Mouse (Mus musculus): ENCODE measurements around the gene Fchsd2.

DNA sequence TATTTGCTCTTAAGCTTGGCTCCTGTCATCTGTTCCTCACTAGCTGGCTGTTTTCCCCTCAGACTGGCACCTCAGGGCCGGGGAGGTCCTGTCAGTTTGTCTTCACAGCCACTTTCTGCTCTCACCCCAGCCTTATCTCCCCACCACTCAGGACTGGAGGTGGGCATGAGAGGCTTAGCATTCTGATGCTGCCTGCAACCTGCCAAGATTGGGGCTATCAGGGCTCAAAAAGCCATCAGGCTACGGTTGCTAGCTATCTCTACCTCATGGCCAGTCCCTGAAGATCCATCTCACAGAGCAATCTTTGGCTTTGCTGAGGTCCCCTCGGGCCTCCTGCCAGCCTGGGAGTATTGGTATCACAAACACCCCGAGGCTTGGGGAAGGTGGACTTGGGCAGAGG lies 226.2 kb downstream of the Fchsd2 start:
- no peak for TF ChIP-seq CTCF (IDR thresholded peaks at IDR 0.05; ENCODE audit: insufficient read depth, low read depth, low read length)
- TF ChIP-seq POLR2A (IDR thresholded peaks at IDR 0.05; ENCODE audit: insufficient read depth, low read depth, low read length) = no peak
